Mouse (Mus musculus): ENCODE results near the gene Zbtb20. TPM values are rescaled to one million over a fixed set of nuclear protein-coding genes. Genes with fewer than 3 reads are reported as not detected.

The Zbtb20 gene
- polyA plus RNA-seq, 1 experiment from 2014 or later = 15.4 TPM

DNA sequence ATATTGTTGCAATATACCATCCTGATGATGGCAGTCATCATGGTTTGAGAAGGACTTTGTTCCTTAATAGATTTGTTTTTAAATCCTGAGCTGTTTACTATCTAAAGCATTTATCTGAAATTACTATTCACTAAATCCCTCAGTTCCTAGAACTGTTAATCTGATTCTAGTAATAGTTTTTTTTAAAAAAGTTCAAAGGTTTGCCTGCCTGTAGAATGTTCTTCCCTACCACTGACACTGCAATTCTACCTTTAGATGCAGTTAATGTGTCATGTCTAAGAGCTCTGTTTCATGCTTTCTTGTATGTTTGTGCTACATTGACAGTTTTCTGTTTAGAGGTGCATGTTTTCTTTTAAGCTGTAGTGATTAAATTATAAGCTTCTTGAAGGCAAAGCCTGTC lies 358.6 kb downstream of the Zbtb20 start:
- Histone ChIP-seq H3K4me1 (ENCODE audit: control insufficient read depth, insufficient read depth, low read length) (no peaks in the 10 kb centered on the region), H3K9me3 (replicated peaks; ENCODE audit: control insufficient read depth, low read length) (no peaks in the 10 kb centered on the region), H3K27me3 (ENCODE audit: control insufficient read depth, insufficient read depth, low read length) (no peaks in the 10 kb centered on the region), H3K9ac (replicated peaks; ENCODE audit: low read length) (no peak overlapping the region), H3K4me3 (ENCODE audit: low read depth, low read length) (no peak overlapping the region), H3K36me3 (replicated peaks; ENCODE audit: control insufficient read depth, insufficient read depth, low read depth, low read length) (no peaks in the 10 kb centered on the region), H3K27ac (replicated peaks; ENCODE audit: low read depth, low read length) (no peak overlapping the region), H3K4me2 (ENCODE audit: low read depth, low read length) (no peak overlapping the region)
- ATAC-seq (replicated peaks; ENCODE audit: insufficient number of reproducible peaks, low FRiP score, low TSS enrichment, low read depth) (no peak), DNase-seq (ENCODE audit: low spot score) (no peak)

DNA sequence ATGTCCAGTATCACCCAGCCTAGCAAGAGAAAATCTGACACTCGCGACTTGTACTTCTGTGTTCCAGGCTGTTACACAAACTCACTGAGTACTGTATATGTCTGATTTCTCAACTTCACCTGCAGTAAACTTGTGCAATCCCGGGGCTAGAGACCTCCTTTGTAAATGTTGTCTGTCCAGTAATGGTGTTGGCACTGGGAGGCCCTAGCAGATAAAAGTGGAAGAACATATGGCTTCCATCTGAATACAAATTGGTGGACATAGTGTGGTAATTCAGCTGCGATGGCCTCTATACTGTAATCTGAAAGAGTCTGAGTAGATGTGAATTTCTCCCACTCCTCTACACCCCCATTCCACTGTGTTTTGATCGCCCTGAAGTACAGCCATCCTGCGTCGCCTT lies 359.6 kb downstream of the Zbtb20 start:
- DNase-seq (ENCODE audit: low spot score) (no peak), ATAC-seq (replicated peaks; ENCODE audit: insufficient number of reproducible peaks, low FRiP score, low TSS enrichment, low read depth) (no peak)
- no peaks in the 10 kb centered on the region for H3K36me3 ChIP-seq (replicated peaks; ENCODE audit: control insufficient read depth, insufficient read depth, low read depth, low read length)
- no peak overlapping the region for H3K4me2 ChIP-seq (ENCODE audit: low read depth, low read length)
- WGBS = 60% methylated on average over 7 of the region's 7 CpGs
- no peak overlapping the region for H3K9ac ChIP-seq (replicated peaks; ENCODE audit: low read length)
- no peaks in the 10 kb centered on the region for H3K9me3 ChIP-seq (replicated peaks; ENCODE audit: control insufficient read depth, low read length)
- no peaks in the 10 kb centered on the region for H3K4me1 ChIP-seq (ENCODE audit: control insufficient read depth, insufficient read depth, low read length)
- H3K4me3 ChIP-seq (ENCODE audit: low read depth, low read length) = no peak overlapping the region
- no peaks in the 10 kb centered on the region for H3K27me3 ChIP-seq (ENCODE audit: control insufficient read depth, insufficient read depth, low read length)
- no peak overlapping the region for H3K27ac ChIP-seq (replicated peaks; ENCODE audit: low read depth, low read length)

DNA sequence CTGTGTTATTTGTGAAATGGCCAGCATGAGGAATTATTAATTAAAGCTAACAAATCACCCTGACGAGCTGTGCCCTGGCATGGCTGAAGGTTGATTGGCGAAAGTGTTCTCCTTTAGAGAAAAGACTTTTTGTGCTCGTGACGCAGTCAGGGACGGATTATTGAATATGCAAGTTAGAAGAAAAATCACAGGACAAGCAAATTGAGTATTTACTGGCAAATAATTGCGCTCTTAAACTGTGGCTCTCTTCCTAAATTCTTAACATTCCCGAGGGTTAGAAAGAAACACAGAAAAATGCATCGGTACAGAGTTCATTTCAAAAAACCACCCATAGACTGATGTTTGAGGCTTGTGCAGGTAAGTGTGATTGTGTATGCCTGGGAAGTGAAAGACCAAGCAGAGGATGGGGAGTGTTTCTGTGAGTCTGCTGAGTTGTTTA lies 360.1 kb downstream of the Zbtb20 start:
- H3K4me2 ChIP-seq (ENCODE audit: low read depth, low read length) = no peak overlapping the region
- DNase-seq (ENCODE audit: low spot score) = no peak
- no peak overlapping the region for H3K27ac ChIP-seq (replicated peaks; ENCODE audit: low read depth, low read length)
- no peaks in the 10 kb centered on the region for H3K9me3 ChIP-seq (replicated peaks; ENCODE audit: control insufficient read depth, low read length)
- H3K36me3 ChIP-seq (replicated peaks; ENCODE audit: control insufficient read depth, insufficient read depth, low read depth, low read length) = no peaks in the 10 kb centered on the region
- no peaks in the 10 kb centered on the region for H3K4me1 ChIP-seq (ENCODE audit: control insufficient read depth, insufficient read depth, low read length)
- H3K4me3 ChIP-seq (ENCODE audit: low read depth, low read length) = no peak overlapping the region
- no peaks in the 10 kb centered on the region for H3K27me3 ChIP-seq (ENCODE audit: control insufficient read depth, insufficient read depth, low read length)
- no peak for ATAC-seq (replicated peaks; ENCODE audit: insufficient number of reproducible peaks, low FRiP score, low TSS enrichment, low read depth)
- 52% methylated on average over 8 of the region's 8 CpGs for WGBS
- no peak overlapping the region for H3K9ac ChIP-seq (replicated peaks; ENCODE audit: low read length)

DNA sequence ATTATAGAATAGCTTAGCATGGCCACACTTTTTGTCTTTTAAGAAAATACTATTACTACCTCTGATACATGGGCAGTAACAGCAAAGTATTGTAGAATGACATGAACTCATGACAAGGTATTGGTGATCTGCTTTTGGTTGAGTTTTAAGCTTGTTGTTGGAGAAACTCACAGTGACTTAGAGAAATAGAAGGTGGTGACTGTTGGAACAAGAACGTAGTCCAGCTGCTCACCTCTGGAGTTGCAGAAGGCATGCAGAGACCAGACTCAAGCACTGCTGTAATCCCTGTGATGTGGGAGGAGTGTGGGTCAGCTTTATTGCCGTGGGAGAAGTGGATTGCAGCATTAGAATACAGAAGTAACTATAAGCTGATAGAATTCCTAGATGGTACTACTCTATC lies 361.9 kb downstream of the Zbtb20 start:
- WGBS = 73% methylated on average over 2 of the region's 2 CpGs

DNA sequence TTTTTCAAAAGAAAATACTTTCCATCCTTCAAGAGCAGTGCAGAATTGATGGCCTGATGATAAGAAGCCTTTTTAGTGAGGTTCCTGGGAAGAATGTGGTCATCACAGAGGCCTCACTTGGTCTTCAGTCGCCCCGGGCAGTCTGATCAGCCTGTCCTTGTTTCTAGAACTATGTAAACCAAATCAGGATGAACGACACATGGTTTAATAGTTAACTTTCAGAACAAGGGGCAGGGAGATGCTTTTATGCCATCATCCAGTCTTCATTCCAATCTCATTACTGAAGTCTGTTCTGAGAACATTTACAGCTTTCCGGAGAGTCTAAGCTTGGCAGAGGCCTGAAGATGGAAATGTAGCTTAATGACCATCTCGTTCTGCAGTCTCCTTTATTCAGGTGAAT lies 371.3 kb downstream of the Zbtb20 start:
- no peak for ATAC-seq (replicated peaks; ENCODE audit: insufficient number of reproducible peaks, low FRiP score, low TSS enrichment, low read depth)
- no peak for DNase-seq (ENCODE audit: low spot score)
- H3K27me3 ChIP-seq (ENCODE audit: control insufficient read depth, insufficient read depth, low read length) = no peaks in the 10 kb centered on the region
- no peak overlapping the region for H3K27ac ChIP-seq (replicated peaks; ENCODE audit: low read depth, low read length)
- H3K4me3 ChIP-seq (ENCODE audit: low read depth, low read length) = no peak overlapping the region
- no peak overlapping the region for H3K9ac ChIP-seq (replicated peaks; ENCODE audit: low read length)
- H3K36me3 ChIP-seq (replicated peaks; ENCODE audit: control insufficient read depth, insufficient read depth, low read depth, low read length) = no peaks in the 10 kb centered on the region
- H3K9me3 ChIP-seq (replicated peaks; ENCODE audit: control insufficient read depth, low read length) = no peaks in the 10 kb centered on the region
- no peak overlapping the region for H3K4me2 ChIP-seq (ENCODE audit: low read depth, low read length)
- 74% methylated on average over 5 of the region's 5 CpGs for WGBS
- no peaks in the 10 kb centered on the region for H3K4me1 ChIP-seq (ENCODE audit: control insufficient read depth, insufficient read depth, low read length)

More for the DNA sequence above, 361.9 kb downstream of the Zbtb20 start:
- DNase-seq (ENCODE audit: low spot score) (no peak), ATAC-seq (replicated peaks; ENCODE audit: insufficient number of reproducible peaks, low FRiP score, low TSS enrichment, low read depth) (no peak)
- Histone ChIP-seq H3K4me2 (ENCODE audit: low read depth, low read length) (no peak overlapping the region), H3K27ac (replicated peaks; ENCODE audit: low read depth, low read length) (no peak overlapping the region), H3K9ac (replicated peaks; ENCODE audit: low read length) (no peak overlapping the region), H3K9me3 (replicated peaks; ENCODE audit: control insufficient read depth, low read length) (no peaks in the 10 kb centered on the region), H3K36me3 (replicated peaks; ENCODE audit: control insufficient read depth, insufficient read depth, low read depth, low read length) (no peaks in the 10 kb centered on the region), H3K4me3 (ENCODE audit: low read depth, low read length) (no peak overlapping the region), H3K27me3 (ENCODE audit: control insufficient read depth, insufficient read depth, low read length) (no peaks in the 10 kb centered on the region), H3K4me1 (ENCODE audit: control insufficient read depth, insufficient read depth, low read length) (no peaks in the 10 kb centered on the region)

DNA sequence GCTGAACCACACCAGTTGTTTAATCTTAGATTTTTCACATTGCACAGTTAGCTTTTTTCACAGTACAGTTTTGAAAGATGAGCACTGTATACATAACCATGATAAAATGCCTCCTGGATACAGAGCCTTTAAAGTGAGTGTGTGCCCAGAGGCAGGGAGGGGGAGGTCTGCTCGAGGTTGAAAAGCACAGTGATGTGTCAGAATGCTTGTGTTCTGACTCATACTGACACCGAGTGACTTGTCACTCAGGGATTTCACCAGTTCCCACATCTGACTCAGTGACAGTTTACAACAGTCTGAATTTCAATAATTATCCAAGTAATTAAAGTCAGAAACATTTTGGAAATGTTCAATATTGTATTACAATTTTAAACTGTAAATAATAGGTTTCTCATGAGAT lies 377.4 kb downstream of the Zbtb20 start:
- Histone ChIP-seq H3K27me3 (ENCODE audit: control insufficient read depth, insufficient read depth, low read length) (no peaks in the 10 kb centered on the region), H3K4me2 (ENCODE audit: low read depth, low read length) (no peak overlapping the region), H3K9ac (replicated peaks; ENCODE audit: low read length) (no peak overlapping the region), H3K27ac (replicated peaks; ENCODE audit: low read depth, low read length) (no peak overlapping the region), H3K9me3 (replicated peaks; ENCODE audit: control insufficient read depth, low read length) (no peaks in the 10 kb centered on the region), H3K36me3 (replicated peaks; ENCODE audit: control insufficient read depth, insufficient read depth, low read depth, low read length) (no peaks in the 10 kb centered on the region), H3K4me3 (ENCODE audit: low read depth, low read length) (no peak overlapping the region), H3K4me1 (ENCODE audit: control insufficient read depth, insufficient read depth, low read length) (no peaks in the 10 kb centered on the region)
- no peak for ATAC-seq (replicated peaks; ENCODE audit: insufficient number of reproducible peaks, low FRiP score, low TSS enrichment, low read depth)
- 33% methylated on average over 2 of the region's 2 CpGs for WGBS
- no peak for DNase-seq (ENCODE audit: low spot score)

GRCm38 (mm10) chr16:43253746-43254145 lies 378.1 kb downstream of the Zbtb20 start:
- Histone ChIP-seq H3K27me3 (ENCODE audit: control insufficient read depth, insufficient read depth, low read length) (no peaks in the 10 kb centered on the region), H3K4me3 (ENCODE audit: low read depth, low read length) (no peak overlapping the region), H3K4me1 (ENCODE audit: control insufficient read depth, insufficient read depth, low read length) (no peaks in the 10 kb centered on the region), H3K4me2 (ENCODE audit: low read depth, low read length) (no peak overlapping the region), H3K9ac (replicated peaks; ENCODE audit: low read length) (no peak overlapping the region), H3K9me3 (replicated peaks; ENCODE audit: control insufficient read depth, low read length) (no peaks in the 10 kb centered on the region), H3K27ac (replicated peaks; ENCODE audit: low read depth, low read length) (no peak overlapping the region), H3K36me3 (replicated peaks; ENCODE audit: control insufficient read depth, insufficient read depth, low read depth, low read length) (no peaks in the 10 kb centered on the region)
- DNase-seq (ENCODE audit: low spot score) = no peak
- no peak for ATAC-seq (replicated peaks; ENCODE audit: insufficient number of reproducible peaks, low FRiP score, low TSS enrichment, low read depth)
- WGBS = 79% methylated on average over 4 of the region's 4 CpGs

DNA sequence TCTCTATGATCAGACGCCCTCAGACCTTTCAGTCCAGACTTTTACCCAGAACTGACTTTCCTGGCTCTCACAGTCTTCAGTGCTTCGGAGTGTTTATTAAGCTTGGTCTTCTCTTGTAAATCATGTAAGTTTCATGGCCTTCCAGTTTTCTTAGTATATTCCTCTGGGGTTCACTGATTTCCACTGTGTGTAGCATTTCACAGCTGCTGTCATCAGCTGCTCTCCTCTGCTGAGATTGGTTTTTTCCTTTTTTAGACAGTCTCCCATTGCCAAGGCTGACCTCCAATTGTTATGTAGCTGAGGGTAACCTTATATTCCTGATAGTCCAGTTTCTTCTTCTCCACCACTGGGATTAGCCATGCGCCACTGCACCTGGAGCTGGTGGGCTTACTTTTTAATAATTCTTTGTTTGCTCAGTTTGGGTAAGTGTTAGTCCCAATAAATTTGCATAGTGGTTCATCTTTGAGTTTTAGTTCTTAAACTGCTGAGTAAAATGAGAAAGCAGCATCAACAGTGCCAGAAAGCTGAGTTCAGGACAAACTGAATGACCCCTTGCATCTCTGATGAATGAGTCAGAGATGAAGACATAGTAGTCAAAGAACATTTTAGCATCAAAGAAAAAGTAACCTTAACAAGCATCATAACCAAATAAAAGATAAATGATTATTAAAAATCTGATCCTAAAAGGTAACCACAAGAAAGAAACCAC lies 380.7 kb downstream of the Zbtb20 start:
- ATAC-seq (replicated peaks; ENCODE audit: insufficient number of reproducible peaks, low FRiP score, low TSS enrichment, low read depth) (no peak), DNase-seq (ENCODE audit: low spot score) (no peak)
- Histone ChIP-seq H3K36me3 (replicated peaks; ENCODE audit: control insufficient read depth, insufficient read depth, low read depth, low read length) (no peaks in the 10 kb centered on the region), H3K4me3 (ENCODE audit: low read depth, low read length) (no peak overlapping the region), H3K27ac (replicated peaks; ENCODE audit: low read depth, low read length) (no peak overlapping the region), H3K9ac (replicated peaks; ENCODE audit: low read length) (no peak overlapping the region), H3K4me2 (ENCODE audit: low read depth, low read length) (no peak overlapping the region), H3K27me3 (ENCODE audit: control insufficient read depth, insufficient read depth, low read length) (no peaks in the 10 kb centered on the region), H3K9me3 (replicated peaks; ENCODE audit: control insufficient read depth, low read length) (no peaks in the 10 kb centered on the region), H3K4me1 (ENCODE audit: control insufficient read depth, insufficient read depth, low read length) (no peaks in the 10 kb centered on the region)
- WGBS = 80% methylated on average over 3 of the region's 3 CpGs

Measured in embryonic facial prominence, embryonic 11.5 days (tissue).